Mouse (Mus musculus): Measurements from ENCODE around the gene Hrasls5.

GRCm38 (mm10) chr19:7672033-7672432 is 59.7 kb downstream of the Hrasls5 start:
- no peak for TF ChIP-seq CTCF (IDR thresholded peaks at IDR 0.05; ENCODE audit: extremely low read depth, insufficient read length, insufficient replicate concordance, low read depth, low read length)
- TF ChIP-seq POLR2A (IDR thresholded peaks at IDR 0.05; ENCODE audit: low read depth, low read length), result no peak

Data from small intestine, adult 2 months (tissue).